Mouse (Mus musculus): ENCODE data around the gene Grhl1. TPM values are rescaled to one million over a fixed set of nuclear protein-coding genes. Genes with fewer than 3 reads are reported as not detected.
A peak's percentile ranks its signal among the peaks of the same experiment; 100 is the strongest.
"Not testable (repeated sequence)": the region's sequence is repeated elsewhere in the genome, so short reads cannot be mapped to it uniquely, and the experiment has no call there.

Grhl1 gene
- polyA plus RNA-seq (2015; fragmentation: Nextera tagmentation; extraction: Ambion mirVana): 0.48 and 0.58 TPM in 2 replicates

DNA sequence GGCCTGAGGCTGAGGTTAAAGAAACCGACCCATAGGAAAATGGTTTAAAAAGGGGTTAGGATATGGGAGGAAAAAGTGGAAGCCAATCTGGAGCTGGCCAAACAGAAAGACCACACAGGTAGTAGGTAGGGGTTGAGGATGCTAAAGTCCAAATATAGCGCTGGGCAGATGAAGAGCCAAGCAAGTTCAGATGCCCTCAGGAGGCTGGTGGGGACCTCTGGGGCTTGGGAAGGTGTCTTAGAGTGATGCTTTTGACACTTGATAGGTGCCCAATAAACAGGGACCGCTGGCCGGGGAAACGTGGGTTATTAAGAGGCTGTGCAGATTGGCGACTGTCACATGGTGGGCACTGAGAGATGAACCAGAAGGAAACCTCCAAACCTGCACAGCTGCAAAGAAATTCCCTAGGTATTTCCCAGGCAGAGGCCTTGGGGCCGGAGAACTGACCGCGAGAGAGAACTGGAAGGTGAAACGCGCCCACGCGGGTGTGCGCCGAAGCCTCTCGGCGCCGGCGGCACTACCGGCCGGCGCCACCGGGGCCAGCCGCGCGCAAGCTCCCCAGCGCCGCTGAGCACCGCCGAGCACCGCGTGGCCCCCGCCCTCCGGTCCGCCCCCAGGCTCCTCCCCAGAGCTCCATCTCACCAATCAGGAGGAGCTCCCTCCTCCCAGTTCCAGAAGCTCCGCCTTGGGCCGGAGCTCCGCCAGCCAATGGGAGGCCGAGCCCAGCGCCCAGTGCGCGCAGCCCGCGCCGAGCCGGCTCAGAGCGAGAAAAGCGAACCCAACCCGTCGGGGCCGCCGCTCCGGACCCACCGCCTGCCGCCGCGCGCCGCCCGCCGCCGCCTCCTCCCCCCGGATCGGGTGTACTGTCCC is at the start of gene Grhl1:
Gene Grhl1, plus strand, starts transcription at position 761 of the 870 bp plus-strand sequence.
- 2% methylated on average over 63 of the region's 64 CpGs for WGBS
- Histone ChIP-seq H3K4me3 (replicated peaks) (peak within 1 kb of the TSS; percentile 66), H3K27ac (no peak within 1 kb of the TSS), H3K36me3 (no peaks in the 10 kb centered on the region), H3K9me3 (no peaks in the 10 kb centered on the region), H3K27me3 (peaks cover 45% of the 10 kb centered on the region), H3K9ac (replicated peaks) (peak within 1 kb of the TSS; percentile 66), H3K4me2 (replicated peaks) (peak within 1 kb of the TSS; percentile 68), H3K4me1 (replicated peaks) (peaks cover 10% of the 10 kb centered on the region)
- ATAC-seq: peak; percentile 99

DNA sequence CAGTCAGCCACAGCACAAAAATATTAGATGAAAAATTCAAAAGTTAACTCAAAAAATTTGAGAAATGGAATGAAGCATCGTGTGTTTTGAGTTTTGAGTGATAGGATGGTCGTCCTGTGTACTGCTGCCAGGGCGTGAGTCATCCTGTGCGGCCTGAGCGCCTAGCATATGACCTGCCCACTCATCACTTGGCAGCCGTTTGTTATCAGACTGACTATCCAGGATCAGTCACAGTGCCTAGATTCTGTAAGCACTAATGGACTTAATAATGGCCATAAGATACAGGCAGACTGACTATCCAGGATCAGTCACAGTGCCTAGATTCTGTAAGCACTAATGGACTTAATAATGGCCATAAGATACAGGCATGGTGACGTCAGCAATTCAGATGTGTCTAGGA is 47.0 kb upstream of the Grhl1 start:
- not testable (repeated sequence) for H3K9ac ChIP-seq (replicated peaks); H3K4me2 ChIP-seq (replicated peaks); H3K27ac ChIP-seq; H3K4me3 ChIP-seq (replicated peaks); H3K27me3 ChIP-seq; ATAC-seq; H3K9me3 ChIP-seq; H3K4me1 ChIP-seq (replicated peaks)
- H3K36me3 ChIP-seq: peaks cover 18% of the 10 kb centered on the region
- 90% methylated on average over 7 of the region's 7 CpGs for WGBS

DNA sequence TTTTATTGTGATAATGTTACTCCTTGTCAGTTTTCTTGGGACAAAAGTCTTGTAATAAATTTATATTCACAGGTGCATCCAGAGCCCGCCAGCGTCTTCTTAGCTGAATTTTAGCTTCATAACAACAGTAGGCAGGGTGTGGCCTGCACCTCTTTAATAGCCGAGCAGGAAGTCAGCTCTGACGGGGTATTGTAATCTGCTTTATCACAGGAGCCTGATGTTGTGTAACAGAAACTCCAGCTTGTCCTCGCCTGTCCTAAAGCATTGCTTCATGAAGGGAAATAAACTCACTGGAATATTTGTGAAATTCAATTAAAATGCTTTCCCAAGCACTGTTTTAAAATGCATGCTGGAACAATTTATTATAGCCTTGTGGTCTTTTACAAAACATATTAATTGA is 35.7 kb upstream of the Grhl1 start:
- Histone ChIP-seq H3K9me3 (no peaks in the 10 kb centered on the region), H3K9ac (replicated peaks) (no peak overlapping the region), H3K36me3 (peaks cover 15% of the 10 kb centered on the region), H3K27ac (no peak overlapping the region), H3K27me3 (no peaks in the 10 kb centered on the region), H3K4me2 (replicated peaks) (no peak overlapping the region), H3K4me3 (replicated peaks) (no peak overlapping the region), H3K4me1 (replicated peaks) (peaks cover 16% of the 10 kb centered on the region)
- 58% methylated on average over 5 of the region's 5 CpGs for WGBS
- no peak for ATAC-seq

DNA sequence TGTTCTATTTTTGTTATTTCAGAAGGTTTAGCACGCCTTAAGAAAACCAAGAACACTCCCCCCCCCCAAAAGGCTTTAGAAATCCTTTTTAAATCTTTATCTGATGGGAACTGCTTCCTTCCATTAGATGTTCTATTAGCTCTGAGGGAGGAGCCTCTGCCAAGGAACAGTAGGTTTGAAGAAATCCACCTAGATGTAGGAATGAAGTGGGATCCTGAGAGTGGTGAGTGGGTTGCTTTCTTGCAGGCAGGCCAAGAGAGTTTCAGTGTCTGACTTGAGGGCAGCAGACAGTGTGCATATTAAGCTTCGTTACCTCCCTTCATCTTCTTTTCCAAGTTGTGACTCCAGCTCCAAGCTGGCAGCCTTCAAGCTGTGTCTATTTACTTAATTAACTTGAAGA is 34.9 kb upstream of the Grhl1 start:
- Histone ChIP-seq H3K4me3 (replicated peaks) (no peak overlapping the region), H3K4me1 (replicated peaks) (peaks cover 16% of the 10 kb centered on the region), H3K27ac (no peak overlapping the region; the same call in 1 of the 2 replicates), H3K9me3 (no peaks in the 10 kb centered on the region), H3K27me3 (no peaks in the 10 kb centered on the region), H3K9ac (replicated peaks) (no peak overlapping the region), H3K4me2 (replicated peaks) (no peak overlapping the region), H3K36me3 (peaks cover 8% of the 10 kb centered on the region; the same call in 1 of the 2 replicates)
- 55% methylated on average over 2 of the region's 2 CpGs for WGBS
- ATAC-seq: no peak

DNA sequence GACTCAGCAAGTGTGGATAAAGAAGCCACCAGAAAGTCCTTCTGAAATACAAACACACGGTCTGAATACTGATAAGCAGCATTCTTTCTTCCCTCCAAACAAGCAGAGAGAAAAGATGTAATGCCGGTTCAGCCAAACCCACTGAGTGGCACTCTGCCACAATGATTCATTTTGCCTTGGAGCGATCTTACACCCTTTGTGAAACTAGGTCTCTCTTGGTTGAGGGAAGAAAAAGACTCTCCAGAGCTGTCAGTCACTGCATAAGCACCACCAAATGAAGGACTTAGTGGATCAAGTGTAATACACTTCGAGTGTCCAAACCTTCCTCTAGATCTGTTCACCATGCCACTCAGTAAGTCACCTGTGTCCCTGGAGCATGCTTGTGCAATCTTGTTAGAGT is 34.1 kb upstream of the Grhl1 start:
- Histone ChIP-seq H3K4me1 (replicated peaks) (peaks cover 16% of the 10 kb centered on the region), H3K4me2 (replicated peaks) (no peak overlapping the region), H3K36me3 (peaks cover 5% of the 10 kb centered on the region; the same call in 1 of the 2 replicates), H3K9ac (replicated peaks) (no peak overlapping the region), H3K4me3 (replicated peaks) (no peak overlapping the region), H3K9me3 (no peaks in the 10 kb centered on the region), H3K27me3 (no peaks in the 10 kb centered on the region), H3K27ac (no peak overlapping the region)
- ATAC-seq: no peak
- WGBS: 58% methylated on average over 4 of the region's 4 CpGs

DNA sequence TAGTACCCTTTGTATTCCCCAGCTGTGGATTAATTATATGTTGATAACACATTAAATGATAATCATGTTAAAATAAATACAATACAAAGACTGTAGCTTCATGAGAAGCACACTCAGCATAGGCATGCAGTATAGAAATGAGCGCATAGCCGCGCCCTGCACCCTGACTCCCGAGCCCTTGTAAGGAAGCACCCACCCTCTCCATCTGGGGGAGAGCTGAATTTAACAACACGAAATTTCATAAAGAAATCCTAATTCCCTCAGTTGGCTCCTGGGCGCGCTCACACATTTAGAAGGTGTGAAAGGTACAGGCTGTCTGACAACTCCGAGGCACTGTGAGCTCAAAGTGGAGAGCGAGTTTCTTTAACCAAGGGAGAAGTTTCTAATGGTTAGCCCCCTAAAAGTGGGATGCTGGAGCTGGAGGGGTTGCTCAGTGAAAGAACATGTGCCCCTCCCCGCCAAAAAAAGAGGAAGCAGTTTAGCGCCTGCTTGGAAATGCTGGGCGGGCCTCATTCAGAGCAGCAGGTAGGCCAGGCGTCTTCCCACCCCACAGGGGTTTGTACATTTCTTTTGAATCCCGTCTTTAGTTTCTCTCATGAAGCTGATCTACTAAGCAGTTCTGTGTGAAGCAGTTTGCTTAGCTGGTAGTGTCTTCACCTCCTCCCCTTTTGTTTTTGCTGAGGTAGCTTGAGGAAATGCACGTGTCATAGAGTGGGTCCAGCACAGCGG is 30.5 kb upstream of the Grhl1 start:
- peaks cover 9% of the 10 kb centered on the region for H3K4me1 ChIP-seq (replicated peaks)
- ATAC-seq: no peak
- H3K9me3 ChIP-seq: no peaks in the 10 kb centered on the region
- H3K4me2 ChIP-seq (replicated peaks): no peak overlapping the region
- 86% methylated on average over 16 of the region's 16 CpGs for WGBS
- no peak overlapping the region for H3K9ac ChIP-seq (replicated peaks)
- no peak overlapping the region for H3K4me3 ChIP-seq (replicated peaks)
- H3K27me3 ChIP-seq: no peaks in the 10 kb centered on the region
- peaks cover 24% of the 10 kb centered on the region; the same call in 1 of the 2 replicates for H3K36me3 ChIP-seq
- no peak overlapping the region for H3K27ac ChIP-seq

DNA sequence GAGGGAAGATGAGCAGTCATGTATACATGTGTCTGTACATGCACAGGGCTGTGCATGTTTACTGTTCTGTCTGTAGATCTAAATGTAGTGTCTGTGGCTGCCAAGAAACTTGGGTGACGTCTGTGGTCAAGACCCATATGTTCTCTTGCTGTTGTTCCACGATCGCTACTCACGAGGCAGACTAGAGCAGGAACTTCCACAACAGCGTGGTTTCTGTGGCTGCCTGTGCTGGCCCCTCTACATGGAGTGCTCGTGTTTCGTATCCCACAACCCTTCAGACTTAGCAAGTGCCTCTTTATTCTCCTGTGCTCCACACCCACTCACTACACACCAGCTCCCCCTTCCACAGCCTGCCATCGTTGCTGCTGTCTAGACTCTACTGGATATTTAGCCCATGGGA is 24.4 kb upstream of the Grhl1 start:
- no peaks in the 10 kb centered on the region for H3K27me3 ChIP-seq
- no peaks in the 10 kb centered on the region for H3K9me3 ChIP-seq
- no peak for ATAC-seq
- WGBS: 89% methylated on average over 8 of the region's 8 CpGs
- peaks cover 50% of the 10 kb centered on the region for H3K36me3 ChIP-seq
- H3K27ac ChIP-seq: no peak overlapping the region
- H3K9ac ChIP-seq (replicated peaks): no peak overlapping the region
- no peak overlapping the region for H3K4me3 ChIP-seq (replicated peaks)
- no peaks in the 10 kb centered on the region for H3K4me1 ChIP-seq (replicated peaks)
- H3K4me2 ChIP-seq (replicated peaks): no peak overlapping the region

DNA sequence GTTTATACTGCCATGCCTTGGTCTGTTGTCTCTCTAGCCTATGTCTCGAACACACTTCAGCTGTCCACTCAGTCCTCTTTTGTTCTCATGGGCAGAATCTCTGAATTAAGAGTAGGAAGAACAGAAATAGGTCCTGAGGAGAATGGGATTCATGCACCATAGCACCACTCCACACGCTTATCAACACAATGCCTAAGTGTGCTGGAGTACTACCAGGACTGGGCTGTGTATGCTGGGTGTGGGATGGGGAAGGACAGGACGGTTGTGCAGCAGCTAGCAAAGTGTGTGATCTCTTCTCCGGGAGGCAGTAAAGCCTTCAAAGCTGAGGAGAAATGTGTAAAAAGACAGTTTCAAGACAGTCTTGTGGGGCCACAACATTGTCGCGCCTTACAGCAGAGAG is 23.2 kb upstream of the Grhl1 start:
- H3K27ac ChIP-seq: no peak overlapping the region
- ATAC-seq: no peak
- H3K9ac ChIP-seq (replicated peaks): no peak overlapping the region
- no peaks in the 10 kb centered on the region for H3K27me3 ChIP-seq
- no peaks in the 10 kb centered on the region for H3K9me3 ChIP-seq
- H3K4me2 ChIP-seq (replicated peaks): no peak overlapping the region
- no peaks in the 10 kb centered on the region for H3K4me1 ChIP-seq (replicated peaks)
- WGBS: 66% methylated on average over 6 of the region's 6 CpGs
- no peak overlapping the region for H3K4me3 ChIP-seq (replicated peaks)
- H3K36me3 ChIP-seq: peaks cover 50% of the 10 kb centered on the region

DNA sequence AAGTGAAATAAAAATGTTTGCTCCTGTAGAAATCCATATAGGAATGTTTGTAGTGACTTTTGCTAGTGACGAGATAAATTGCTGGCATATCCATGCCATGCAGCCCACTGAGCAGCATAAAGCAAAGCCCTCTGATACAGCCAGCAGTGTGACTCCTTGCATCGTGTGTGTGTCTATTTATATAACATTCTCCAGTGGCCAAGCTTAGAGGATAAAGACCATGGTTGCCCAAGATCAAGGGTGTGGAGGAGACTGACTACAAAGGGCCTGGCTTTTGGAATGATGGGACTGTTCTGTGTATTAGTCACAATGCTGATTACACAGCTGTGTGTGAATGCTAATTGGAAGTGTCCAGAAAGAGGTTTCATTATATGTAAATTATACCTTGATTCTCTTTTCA is 19.6 kb upstream of the Grhl1 start:
- no peak overlapping the region for H3K27ac ChIP-seq
- no peak for ATAC-seq
- no peaks in the 10 kb centered on the region for H3K27me3 ChIP-seq
- no peak overlapping the region for H3K4me2 ChIP-seq (replicated peaks)
- 78% methylated on average over 2 of the region's 2 CpGs for WGBS
- peaks cover 35% of the 10 kb centered on the region for H3K36me3 ChIP-seq
- no peak overlapping the region for H3K9ac ChIP-seq (replicated peaks)
- H3K4me1 ChIP-seq (replicated peaks): no peaks in the 10 kb centered on the region
- no peak overlapping the region for H3K4me3 ChIP-seq (replicated peaks)
- H3K9me3 ChIP-seq: no peaks in the 10 kb centered on the region

DNA sequence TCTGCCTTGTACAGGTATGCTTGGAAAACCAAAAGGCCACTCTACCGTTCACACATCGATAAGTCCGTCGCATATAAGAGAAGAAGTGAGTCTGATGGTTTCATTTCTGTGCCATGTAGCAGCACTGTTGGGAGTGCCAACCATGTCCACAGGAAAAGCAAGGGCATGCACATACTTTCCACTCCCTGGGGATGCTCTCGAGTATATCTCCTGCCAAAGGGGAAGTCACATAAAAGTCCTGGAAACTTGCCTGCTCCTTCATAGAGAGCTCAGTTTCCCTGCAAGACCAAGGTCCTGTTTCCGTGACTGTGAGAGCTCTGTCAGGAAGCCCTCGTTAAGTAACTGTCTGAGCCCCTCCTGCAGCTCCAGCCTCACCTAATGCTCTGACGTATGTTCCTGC is 16.1 kb upstream of the Grhl1 start:
- Histone ChIP-seq H3K9me3 (no peaks in the 10 kb centered on the region), H3K4me2 (replicated peaks) (no peak overlapping the region), H3K27me3 (no peaks in the 10 kb centered on the region), H3K27ac (no peak overlapping the region), H3K4me3 (replicated peaks) (no peak overlapping the region), H3K9ac (replicated peaks) (no peak overlapping the region), H3K4me1 (replicated peaks) (no peaks in the 10 kb centered on the region), H3K36me3 (peaks cover 33% of the 10 kb centered on the region)
- ATAC-seq: no peak
- 85% methylated on average over 8 of the region's 8 CpGs for WGBS

DNA sequence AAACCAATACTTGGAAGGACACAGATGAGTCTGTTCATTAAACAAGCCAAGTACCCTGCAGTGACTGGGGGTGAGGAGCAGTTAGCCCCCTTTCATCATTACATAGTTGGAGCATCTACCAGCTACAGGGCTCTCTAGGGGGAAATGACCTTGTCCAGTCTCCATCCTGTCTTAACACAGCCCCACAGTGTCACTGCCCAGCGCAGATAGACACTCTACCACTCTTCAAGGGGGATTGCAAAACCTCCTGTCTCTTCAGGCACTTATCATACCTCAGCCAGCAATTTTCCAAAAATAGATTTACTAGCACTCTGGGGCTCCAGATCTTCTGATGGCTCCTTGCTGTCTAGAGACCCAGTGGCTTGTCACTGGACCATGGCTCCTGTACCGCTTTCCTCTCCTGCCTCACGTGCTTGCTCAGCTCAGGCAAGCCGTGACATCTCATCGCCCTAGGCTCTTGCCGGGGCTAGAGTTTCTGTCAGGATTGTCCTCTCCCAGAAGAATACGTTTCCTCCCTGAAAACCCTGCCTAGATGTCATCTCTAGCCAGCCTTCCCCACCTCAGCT is 8.6 kb upstream of the Grhl1 start:
- Histone ChIP-seq H3K27ac (no peak overlapping the region), H3K9ac (replicated peaks) (no peak overlapping the region), H3K4me1 (replicated peaks) (no peaks in the 10 kb centered on the region), H3K9me3 (no peaks in the 10 kb centered on the region), H3K4me2 (replicated peaks) (no peak overlapping the region), H3K4me3 (replicated peaks) (no peak overlapping the region), H3K36me3 (peaks cover 17% of the 10 kb centered on the region), H3K27me3 (no peaks in the 10 kb centered on the region; the same call in 1 of the 2 replicates)
- ATAC-seq: no peak
- WGBS: 88% methylated on average over 7 of the region's 7 CpGs

DNA sequence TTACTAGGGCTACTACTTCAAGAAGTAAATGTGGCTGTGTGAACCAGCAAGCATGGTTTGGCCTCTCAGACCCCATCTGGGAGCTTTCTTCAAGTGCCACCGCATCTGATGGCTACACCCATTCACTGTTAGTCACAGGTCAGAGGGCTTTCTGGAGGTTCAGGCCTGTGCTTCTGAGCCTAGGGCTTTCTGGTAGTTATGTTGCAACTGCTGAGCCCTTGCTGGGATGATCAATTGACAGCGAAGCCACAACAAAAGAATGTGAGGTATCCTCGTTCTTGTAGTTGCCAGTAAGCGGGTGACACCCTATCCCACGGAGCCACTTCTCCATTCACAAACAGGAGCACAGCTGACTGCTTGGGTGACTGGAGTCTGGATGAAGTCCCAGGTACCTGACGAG is 6.8 kb upstream of the Grhl1 start:
- H3K9me3 ChIP-seq: no peaks in the 10 kb centered on the region
- no peaks in the 10 kb centered on the region for H3K4me1 ChIP-seq (replicated peaks)
- H3K9ac ChIP-seq (replicated peaks): no peak overlapping the region
- H3K36me3 ChIP-seq: peaks cover 4% of the 10 kb centered on the region; the same call in 1 of the 2 replicates
- WGBS: 77% methylated on average over 6 of the region's 6 CpGs
- no peak overlapping the region for H3K27ac ChIP-seq
- no peak overlapping the region for H3K4me2 ChIP-seq (replicated peaks)
- ATAC-seq: no peak
- peaks cover 5% of the 10 kb centered on the region for H3K27me3 ChIP-seq
- H3K4me3 ChIP-seq (replicated peaks): no peak overlapping the region
